Mouse (Mus musculus) heart, adult 2 months (tissue): Measurements from ENCODE around the gene Ribc2.

Experiments
- CTCF ChIP-seq: fragments of 200-600 bp; IDR thresholded peaks from 2 replicates; pipeline ENCODE4 v1.8.1; 2022; ENCODE audit warnings: antibody characterized with exemption, mild to moderate bottlenecking, moderate library complexity
- EP300 ChIP-seq: fragments of 200-500 bp; IDR thresholded peaks from 2 replicates; pipeline ENCODE4 v1.6.1; 2011; ENCODE audit warnings: low read depth, low read length, control low read depth; ENCODE audit not compliant: insufficient read depth
- POLR2A ChIP-seq: fragments of 200-500 bp; IDR thresholded peaks from 2 replicates; pipeline ENCODE4 v1.6.1; 2011; ENCODE audit warnings: mild to moderate bottlenecking, low read depth, low read length, control low read depth; ENCODE audit not compliant: insufficient read depth

GRCm38 (mm10) chr15:85173425-85173824 is 41.5 kb downstream of the Ribc2 start:
- TF ChIP-seq CTCF (no peak), POLR2A (no peak), EP300 (no peak)
